Mouse (Mus musculus) layer of hippocampus, postnatal 25 days (tissue): ENCODE measurements around the gene Clock. TPM values are rescaled to one million over a fixed set of nuclear protein-coding genes. Genes with fewer than 3 reads are reported as not detected.

Source experiments
- DNase-seq, 2 experiments: peaks; one replicate each; pipeline ENCODE4 v3.0.0; 2022; ENCODE audit warnings: mixed read lengths in 2 of 2, low spot score in 1 of 2; ENCODE audit errors: extremely low spot score in 1 of 2
- total RNA-seq, 2 experiments: library from RNA; stranded (reverse); gene quantifications; 2 replicates each; pipeline ENCODE4 v1.2.3; 2021

The Clock gene
- 10 to 100 TPM; 45.2 to 50.3 TPM for total RNA-seq

- DNase-seq, result peak; percentile 85 to 93
Measured at GRCm38 (mm10) chr5:76304452-76305341, at the start of gene Clock. Gene Clock (minus strand): TSS chr5:76304792.

DNA sequence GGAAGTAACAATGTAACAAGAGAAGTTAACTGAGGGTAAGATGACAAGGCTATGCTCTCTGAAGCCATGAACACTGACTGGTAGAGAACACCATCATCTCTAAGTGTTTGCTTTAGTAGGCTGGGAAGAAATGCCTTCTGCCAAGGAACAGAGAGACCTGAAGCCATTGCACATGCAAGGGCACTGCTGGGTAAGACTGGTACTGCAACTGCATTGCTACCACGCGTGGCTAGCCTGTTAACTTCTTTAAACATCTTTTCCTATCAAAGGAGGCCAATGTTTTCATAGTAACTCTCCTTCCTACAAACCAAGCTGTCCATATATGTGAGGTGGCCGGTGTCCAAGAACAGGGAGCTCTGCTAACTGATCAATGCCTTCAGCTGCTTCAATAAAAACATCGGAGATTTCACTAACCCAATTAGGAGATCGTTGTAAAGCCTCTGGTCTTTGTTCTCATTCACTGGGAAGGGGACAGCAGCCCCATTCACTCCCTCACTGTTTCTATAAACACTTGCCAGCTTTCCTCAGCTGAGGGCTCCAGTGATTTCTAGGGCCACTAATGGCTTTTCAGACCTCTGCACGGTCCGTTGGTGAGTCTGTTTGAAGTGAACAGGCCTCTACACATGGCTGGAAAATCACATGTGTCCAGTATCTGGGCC lies 47.5 kb upstream of the Clock start:
- no peak for DNase-seq

DNA sequence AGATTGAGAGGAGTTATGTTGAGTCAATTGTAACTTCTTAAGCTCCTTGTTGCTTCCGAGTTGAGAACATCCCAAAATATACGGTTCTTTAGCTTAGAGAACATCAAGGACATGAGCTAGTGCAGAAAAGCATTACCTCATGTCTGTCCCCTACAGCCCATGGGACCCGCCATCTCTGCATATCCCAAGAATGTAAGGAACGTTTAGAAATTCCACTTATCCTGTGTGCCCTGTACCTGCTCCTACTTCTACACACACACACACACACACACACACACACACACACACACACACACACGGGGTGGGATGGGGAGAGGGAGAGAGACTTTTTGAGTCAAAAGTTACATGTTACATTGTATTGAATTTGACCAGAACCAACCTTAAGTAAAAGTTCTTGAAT lies 46.9 kb upstream of the Clock start:
- no peak for DNase-seq

DNA sequence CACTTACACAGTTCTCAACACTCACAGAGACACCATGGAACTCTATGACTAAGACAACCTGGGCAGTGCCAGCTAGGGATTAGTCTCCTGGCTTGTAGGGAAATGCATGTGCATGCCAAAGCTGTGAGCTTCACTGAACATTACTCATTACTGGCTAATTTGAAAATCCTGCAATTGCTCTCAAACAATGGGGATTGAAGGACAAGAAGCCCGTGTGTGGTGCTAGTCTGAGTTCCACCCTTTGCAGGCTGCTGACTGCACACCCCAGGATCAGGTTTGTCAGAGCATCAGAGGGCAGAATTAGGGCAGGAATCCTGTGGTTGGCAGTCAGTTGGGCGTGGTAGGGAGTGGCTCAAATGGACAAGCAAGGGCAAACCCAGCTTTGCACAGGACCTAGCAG lies 41.5 kb upstream of the Clock start:
- DNase-seq, result no peak

- no peak for DNase-seq
Measured at GRCm38 (mm10) chr5:76340931-76341330, 36.3 kb upstream of the Clock start.

DNA sequence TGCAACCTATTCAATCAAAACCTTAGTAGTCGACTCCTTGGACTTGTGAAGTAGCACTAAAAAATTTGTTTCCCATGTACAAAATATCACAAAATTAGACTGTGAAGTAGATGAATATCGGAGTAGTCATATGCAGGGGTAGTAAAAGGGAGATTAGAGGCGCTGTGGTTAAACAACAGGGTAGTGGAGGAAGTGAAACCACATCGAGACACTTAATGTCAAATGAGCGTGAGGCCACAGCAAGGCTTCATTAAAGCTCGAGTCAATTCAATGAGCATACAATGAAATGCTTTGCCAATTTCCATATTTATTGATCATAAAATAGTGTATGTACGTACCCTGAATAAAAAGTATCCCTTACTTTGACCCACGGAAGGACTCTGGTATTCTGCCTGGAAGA lies 32.5 kb upstream of the Clock start:
- DNase-seq, result no peak

GRCm38 (mm10) chr5:76333833-76334232 lies 29.2 kb upstream of the Clock start:
- DNase-seq, result no peak

- no peak for DNase-seq
Measured at GRCm38 (mm10) chr5:76330953-76331352, 26.4 kb upstream of the Clock start, which contains the start of gene Pdcl2. Gene Pdcl2 (minus strand): TSS chr5:76331156.

DNA sequence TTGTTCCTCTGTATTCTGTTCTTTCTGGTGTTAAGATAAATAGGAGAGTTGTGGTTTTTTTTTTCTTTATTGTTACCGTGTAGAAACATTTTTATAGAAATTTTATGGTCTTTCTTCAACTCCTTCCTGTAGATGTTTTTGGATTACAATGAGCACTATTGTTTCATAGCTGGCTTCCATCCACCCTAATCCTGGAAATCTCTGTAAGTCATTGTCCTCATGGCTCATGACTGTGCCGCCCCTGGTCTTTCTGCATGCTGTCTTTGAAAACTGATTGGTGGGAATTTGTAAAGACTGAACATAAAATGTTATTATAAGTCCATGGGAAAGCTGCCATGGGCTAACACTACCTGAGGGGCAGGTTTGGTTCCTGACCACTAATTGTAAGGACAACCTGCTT lies 22.7 kb upstream of the Clock start:
- DNase-seq, result no peak

GRCm38 (mm10) chr5:76325113-76325512 lies 20.5 kb upstream of the Clock start:
- DNase-seq, result no peak

DNA sequence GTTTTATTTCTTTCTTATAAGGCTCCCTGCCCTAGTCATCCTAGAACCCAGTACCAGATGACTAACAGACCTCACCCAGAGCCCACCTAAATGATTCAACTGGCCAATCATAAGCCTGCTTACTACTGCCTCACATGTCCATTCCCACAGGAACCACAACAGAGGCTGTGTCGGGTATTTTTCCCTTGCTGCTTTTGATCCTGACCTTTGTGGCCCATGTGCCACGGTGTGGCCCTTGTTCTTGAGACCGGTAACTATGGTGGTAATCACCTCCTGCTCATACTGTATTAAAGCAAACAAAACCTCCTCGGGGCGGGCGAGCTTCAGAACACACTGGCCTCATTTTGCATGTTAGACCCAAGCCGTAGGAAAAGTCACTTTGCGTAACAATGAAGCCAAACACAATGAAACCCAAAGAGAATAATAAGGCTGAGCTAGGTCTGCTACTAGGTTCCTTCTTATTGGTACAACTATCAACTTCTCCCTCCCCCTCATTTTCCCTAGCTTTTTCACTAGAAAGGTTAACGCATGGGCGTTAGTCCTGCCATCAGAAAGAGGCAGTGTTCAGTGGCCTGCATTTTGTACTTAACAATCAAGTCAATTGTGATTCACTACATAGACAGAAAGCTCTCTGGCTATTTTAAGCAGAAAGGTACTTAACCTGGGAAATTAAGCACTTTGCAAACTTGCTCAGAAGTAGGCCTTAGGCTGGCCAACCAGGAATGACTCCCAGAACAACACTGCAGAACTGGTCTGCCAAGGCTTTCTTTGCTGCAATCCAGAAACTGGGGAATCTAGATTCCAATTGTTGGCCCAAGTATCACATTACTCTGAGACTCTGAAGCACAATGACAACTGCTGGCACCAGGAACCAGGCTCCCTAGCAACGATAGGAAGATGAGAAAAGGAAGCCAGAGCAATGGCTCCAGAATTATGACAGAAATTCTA lies 16.9 kb upstream of the Clock start:
- DNase-seq, result no peak

DNA sequence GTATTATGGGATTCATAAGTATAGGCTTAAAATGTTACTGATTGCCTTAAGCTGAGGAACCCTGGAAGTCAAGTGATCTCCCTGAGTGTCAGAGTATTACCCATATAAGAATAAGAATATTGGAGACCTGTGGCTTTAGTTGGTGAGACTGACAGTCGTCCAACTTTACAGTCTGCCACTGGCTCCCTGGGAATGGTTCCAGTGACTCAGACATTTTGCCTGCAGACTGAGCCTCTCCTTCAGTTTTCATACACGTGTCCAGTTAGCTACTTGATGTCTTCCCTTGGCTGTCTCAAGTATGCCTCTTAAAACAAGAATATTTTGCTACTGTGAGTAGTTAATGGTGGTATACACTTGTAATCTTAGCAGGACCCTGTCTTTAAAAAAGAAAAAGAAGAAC lies 3.6 kb upstream of the Clock start:
- no peak for DNase-seq

GRCm38 (mm10) chr5:76306261-76306660 lies 1.7 kb upstream of the Clock start:
- DNase-seq, result no peak

DNA sequence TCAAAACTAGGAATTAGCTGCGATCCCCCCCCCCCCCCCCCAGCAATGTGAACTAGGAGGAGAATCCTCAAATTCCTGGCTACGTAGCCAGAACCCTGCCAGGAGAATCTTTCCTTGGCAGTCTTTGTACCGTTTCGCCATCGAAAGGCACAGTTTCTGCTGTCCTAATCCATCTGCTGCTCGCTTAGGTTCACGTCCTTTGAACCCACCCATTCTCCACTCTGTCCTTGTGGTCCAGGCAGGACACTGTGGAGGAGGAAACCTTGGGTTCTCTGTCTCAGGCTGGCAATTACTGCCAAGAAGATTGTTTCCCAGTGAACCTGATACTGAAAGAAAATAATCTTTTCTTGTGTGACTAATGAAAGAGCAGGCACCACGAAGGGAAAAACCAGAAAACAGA lies 1.0 kb upstream of the Clock start:
- no peak for DNase-seq

GRCm38 (mm10) chr5:76303745-76304451 lies 694 bp downstream of the Clock start:
- peak; percentile 58 to 67 for DNase-seq

DNA sequence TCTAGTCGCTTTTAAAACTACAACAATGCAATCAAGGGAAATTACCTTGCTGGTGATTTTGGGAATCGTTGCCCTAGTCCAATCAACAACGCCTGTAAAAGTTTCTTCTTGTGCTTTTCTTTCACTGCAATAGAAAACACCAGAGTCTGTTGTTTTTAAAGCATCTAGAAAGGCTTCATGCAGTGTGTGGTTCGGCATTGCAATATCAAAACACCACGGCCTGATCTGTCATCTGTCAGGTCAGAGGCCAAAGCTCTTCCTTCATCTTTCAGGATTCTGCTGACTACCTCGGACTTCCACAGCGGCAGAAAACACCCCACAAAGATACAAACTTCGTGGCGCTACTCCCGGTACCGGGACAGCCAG lies 1.2 kb downstream of the Clock start:
- DNase-seq, result no peak

DNA sequence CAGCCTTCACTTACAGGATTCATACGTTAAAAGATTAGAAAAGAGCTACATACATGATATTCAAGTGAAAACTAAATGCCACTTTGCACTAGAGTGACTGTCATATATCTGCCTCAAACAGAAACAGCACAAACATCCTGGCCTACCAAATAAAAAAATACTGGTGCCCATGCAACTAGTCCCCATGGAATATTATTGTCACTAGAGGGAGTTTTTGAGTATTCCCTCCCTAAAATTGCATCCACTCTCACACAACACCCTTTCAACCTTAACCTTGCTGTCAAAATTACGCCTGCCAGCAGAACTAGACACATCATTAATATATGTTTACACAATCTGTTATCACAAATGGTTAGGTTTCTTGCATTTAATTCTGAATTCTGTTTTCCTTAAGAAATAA lies 2.6 kb downstream of the Clock start:
- DNase-seq, result no peak

DNA sequence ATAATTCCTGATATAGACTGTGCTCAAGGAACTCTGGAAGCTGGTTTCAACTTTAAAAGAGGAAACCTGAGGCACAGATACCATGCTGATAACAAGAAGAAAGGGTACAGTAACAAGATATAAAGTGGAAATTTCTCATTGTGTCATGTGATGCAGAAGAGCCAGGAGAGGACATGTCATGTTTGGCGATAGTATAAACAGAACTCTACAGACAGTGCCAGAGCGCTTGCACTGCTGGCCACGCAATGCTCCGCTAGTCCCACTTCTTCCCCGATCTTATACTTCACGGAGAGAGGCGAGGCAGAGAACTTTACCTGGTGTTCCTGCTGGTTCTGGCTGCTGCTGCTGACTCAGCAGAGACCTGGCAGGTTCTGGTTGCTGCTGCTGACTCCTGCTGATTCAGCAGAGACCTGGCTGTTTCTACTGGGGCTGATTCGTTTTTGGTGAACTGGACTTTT lies 15.3 kb downstream of the Clock start:
- DNase-seq, result no peak

DNA sequence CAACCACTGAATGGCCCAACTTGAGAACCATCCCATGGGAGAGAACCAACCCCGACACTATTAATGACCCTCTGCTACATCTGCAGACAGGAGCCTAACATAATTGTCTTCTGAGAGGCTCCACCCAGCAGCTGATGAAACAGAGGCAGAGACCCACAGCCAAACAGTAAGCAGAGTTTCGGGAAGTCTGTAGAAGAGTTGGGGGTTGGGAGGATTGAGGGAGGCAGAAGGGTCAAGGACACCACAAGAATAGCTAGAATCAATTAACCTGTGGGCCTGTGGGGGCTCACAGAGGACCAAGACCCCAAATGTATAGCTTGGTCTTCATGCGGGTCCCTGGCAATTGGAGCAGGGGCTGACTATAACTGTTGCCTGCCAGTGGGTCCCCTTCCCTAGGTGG lies 16.3 kb downstream of the Clock start:
- no peak for DNase-seq

DNA sequence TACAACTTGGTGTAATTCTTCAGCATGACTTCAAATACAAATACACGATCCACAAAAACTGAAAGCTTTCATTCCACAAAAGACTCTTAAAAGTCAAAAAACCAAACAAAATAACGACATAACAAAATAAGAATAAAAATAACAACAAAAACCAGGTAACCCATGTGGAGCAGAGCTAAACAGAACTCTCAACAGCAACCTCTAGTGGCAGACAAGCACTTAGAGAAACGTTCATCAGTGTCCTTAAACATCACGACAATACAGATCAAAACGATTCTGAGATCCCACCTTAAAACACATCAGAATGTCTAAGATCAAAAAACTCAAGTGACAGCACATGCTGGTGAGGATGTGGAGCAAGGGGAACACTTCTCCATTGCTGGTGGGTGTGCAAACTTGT lies 17.5 kb downstream of the Clock start:
- DNase-seq, result no peak
